Mouse (Mus musculus) kidney, adult 2 months (tissue): ENCODE measurements around the gene Gm21860.
"Not testable (repeated sequence)": the region's sequence is repeated elsewhere in the genome, so short reads cannot be mapped to it uniquely, and the experiment has no call there.

Source experiments
- CTCF ChIP-seq: fragments of 200-500 bp; conservative IDR thresholded peaks from 2 replicates; pipeline ENCODE4 v1.5.1; 2011; ENCODE audit warnings: low read depth, mild to moderate bottlenecking, control low read depth, low read length, moderate library complexity, mixed read lengths; ENCODE audit not compliant: insufficient read depth, insufficient read length
- POLR2A ChIP-seq: fragments of 200-500 bp; IDR thresholded peaks from one replicate; pipeline ENCODE4 v1.6.1; 2011; ENCODE audit warnings: low read depth, low read length, control low read depth

DNA sequence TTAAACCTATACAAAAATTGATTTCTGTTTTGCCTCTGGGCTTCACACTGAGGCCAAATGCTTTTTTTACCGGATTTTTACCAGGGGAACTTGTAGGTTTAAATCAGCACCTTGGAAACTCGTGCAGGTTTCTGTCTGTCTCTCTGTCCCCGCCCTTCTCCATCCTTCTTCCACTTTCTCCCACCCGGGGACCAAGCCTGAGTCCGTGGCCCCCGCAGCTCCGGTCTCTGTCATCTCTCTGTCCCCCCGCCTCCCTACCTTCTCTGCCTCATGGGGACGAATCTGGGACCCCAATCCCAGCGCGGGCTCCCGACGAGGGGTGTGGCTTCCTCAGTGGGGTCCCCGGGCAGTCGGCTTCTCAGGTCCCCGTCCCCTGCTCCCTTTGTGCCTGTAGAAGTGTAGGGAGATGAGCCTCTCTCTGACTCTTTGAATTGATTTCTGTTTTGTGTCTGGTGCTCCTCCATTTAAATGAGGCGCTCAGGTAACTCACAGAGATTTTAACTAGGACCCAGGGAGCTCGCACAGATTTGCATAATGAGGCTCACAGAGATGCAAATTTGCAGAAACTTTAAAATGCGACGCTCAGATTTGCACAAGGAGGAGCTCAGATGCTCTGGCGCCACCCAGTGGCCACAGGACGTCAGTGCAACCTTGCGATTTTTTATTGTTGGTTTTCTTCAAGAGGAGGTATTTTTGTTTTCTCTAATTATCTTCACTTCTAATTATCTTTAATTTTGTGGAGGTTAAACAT, 28.7 kb downstream of the Gm21860 start:
- not testable (repeated sequence) for TF ChIP-seq POLR2A, CTCF
